Mouse (Mus musculus) megakaryocyte-erythroid progenitor cell, adult 5-6 weeks (primary cell): Measurements from ENCODE around the gene Cyp51. TPM values are rescaled to one million over a fixed set of nuclear protein-coding genes. Genes with fewer than 3 reads are reported as not detected.
A peak's percentile ranks its signal among the peaks of the same experiment; 100 is the strongest.
"Not testable (repeated sequence)": the region's sequence is repeated elsewhere in the genome, so short reads cannot be mapped to it uniquely, and the experiment has no call there.

Experiments
- ATAC-seq: replicated peaks from 2 replicates; pipeline ENCODE4 v1.8.0; 2016; ENCODE audit warnings: mild to moderate bottlenecking, inconsistent platforms; ENCODE audit not compliant: severe bottlenecking, poor library complexity, low FRiP score, low TSS enrichment
- total RNA-seq, 2 experiments: library from RNA; stranded (forward) in 1 of 2; stranded (reverse) in 1 of 2; fragments of 200-1000, 215-1000 nt in 1 of 2; fragments of >200 nt in 1 of 2; fragmentation: Nextera tagmentation in 1 of 2; gene quantifications; 2 replicates each; pipeline ENCODE4 v1.2.3; 2014 to 2017

Cyp51 gene
- total RNA-seq (2014; fragmentation: Nextera tagmentation) (7.4 and 11.0 TPM in 2 replicates), total RNA-seq (2017) (17.5 and 27.3 TPM in 2 replicates)

DNA sequence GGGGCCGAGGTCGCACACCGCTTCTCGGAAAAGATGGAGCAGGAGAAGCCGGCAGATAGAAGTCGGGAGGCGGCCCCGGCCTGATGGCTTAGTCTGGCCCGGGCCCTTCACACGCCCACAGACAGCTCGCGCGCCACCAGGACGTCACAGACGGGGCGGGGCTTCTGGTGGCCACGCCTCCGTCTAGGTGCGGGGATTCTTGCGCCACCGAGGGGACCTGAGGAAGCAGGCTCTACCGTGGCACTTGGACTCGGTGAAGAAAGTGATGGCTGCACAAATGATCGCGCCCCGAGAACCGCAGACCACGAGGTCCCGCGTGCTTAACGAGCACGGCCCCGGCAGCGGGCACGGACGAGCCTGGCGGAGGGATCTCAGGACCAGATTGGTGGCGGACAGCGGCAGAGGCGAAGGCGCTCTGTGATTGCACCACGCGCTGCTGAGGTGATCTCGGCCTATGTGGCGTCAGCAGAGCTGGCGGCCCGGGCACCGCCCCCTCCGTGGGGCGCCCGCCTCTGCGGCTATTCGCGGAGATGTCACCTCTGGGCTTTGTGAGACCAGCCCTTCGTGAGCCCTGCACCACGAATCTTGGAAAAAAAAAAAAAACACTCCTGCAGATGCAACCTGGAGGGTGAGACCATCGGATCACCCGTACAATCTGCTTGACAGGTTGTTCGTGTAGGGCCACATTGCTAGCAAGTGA lies at the start of gene Cyp51:
Gene Cyp51 (minus strand): TSS at position 406 of the 700 bp plus-strand sequence.
- peak; percentile 98 for ATAC-seq

DNA sequence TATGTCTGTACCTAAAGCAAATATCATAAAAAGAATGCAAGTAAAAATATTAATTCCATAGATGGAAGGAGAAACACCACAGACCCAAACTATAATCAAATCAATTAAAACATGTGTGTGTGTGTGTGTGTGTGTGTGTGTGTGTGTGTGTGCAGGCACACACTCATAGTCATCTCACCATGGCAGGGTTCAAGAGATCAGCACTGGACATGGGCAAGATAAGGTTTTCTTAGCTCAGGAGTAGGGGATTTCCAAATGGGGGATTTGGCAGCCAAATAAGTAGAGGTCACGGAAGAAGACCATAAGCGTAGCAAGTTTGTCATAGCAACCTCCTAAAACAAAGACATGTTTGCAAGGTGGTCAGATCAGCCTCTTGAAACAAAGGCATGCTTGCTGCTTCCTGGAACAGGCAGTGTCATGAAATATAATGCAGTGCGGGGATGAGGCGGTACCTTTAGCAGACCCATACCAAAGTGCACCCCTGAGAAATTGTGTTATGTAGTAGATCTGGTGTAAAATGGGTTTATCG lies 8.1 kb upstream of the Cyp51 start:
- no peak for ATAC-seq

DNA sequence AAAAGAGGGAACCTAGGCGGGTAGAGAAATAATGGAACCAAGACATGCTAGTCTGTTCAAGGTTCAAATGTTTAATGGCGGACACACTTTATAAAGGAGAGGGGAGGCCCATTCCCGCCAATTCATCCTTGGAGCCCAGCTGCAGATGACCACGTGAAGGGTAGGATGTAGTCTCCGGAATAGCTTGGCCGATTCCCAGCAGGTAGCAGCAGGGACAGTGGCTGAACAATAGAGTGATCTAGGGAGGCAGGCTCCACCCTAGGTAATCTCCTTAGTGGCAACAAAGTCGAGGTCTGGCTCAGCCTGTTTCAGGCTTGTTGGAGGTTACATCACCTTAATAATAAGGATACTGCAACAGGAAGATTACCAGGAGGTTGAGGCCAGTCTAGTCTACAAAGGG lies 2.5 kb upstream of the Cyp51 start:
- not testable (repeated sequence) for ATAC-seq

DNA sequence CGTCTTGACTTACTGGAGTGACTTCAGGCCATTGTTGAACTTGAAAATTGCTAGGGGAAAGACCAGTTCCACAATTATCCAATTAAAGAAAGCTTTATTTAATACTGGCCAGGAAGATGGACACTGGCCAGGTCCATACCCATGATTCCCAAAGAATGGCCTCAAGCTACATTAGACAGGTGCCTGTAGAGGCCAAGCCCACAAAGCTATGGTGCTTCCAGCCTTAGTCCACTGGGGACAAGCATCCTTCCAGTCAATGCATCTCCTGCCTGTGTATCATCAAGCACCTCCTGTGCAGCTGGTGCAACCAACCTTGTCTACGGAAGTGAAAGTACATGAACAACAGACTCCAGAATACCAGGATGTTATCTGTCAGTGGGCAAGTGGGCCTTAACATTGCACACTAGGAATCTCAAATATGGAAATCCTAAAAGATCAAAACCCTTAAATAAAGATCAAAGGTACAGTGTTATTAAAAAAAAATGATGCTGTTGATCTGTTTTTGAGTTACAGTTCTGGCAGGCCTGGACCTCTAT lies 1.2 kb upstream of the Cyp51 start:
- no peak for ATAC-seq

DNA sequence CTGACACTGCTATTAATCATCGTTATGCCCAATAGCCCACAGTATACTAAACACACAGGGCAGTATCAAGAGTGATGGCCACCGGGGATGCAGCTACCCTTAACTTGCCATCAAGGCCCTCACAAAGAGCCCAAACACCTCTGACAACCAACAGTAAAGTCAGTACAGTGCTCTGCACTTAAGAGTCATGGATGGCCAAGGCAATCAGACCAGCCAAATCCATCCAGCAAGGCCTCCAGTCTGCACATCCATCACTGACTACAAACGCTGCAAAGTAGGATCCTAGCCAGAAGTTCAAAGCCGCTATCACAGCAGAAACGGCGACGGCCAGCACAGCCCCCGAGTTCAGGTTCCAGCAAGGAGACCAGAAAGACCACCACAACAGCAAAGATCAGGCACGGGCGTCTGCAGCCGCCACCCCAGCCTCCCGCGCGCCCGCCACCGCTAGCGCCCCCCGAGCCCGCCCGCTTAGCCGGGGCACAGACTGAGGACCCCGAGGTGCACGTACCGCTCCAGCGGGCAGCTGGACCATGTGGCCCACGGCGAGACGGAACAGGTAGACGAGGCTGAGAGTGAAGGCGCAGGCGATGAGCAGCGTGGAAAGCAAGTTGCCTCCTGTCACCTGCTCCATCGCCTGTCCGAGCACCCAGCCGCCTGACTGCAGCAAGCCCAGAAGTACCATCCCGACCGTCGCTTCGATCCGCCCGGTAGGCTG lies 763 bp downstream of the Cyp51 start:
- ATAC-seq: peak; percentile 22; the same call in 1 of the 2 replicates

DNA sequence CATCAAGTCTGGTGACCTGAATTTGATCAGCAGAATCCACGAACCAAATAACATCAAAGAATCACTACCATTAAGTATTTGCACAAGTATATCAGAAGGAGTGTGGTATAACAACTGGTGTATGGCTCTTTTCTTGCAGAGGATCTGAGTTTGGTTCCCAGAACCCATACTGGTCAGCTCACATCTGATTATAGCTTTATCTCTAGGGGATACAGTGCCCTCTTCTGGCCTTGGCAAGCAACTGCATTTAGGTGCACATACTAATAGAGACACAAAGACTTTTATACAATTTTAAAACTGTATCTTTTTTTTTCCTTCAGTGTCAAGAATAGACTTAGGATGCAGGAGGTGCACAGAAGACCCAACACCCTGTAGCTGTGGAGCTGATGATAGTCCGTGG lies 2.8 kb downstream of the Cyp51 start:
- ATAC-seq: no peak

DNA sequence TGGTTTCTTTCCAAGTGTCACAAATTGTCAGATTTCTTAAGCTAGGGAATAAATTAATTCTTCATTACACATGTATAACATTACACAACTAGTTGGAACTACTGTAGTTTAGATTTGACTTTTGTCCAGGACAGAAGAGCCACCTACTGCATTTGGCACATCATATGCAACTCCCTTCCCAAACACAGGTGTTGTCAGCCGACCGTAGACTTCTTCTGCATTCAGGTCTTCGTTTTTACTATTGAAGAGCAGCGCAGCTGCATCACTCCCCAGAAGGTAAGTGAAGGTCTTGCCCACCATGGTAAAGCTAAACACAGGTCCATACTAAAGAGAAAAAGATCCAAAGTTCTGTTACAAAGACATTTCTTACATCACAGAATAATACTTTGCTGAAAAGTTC lies 3.5 kb downstream of the Cyp51 start:
- no peak for ATAC-seq

DNA sequence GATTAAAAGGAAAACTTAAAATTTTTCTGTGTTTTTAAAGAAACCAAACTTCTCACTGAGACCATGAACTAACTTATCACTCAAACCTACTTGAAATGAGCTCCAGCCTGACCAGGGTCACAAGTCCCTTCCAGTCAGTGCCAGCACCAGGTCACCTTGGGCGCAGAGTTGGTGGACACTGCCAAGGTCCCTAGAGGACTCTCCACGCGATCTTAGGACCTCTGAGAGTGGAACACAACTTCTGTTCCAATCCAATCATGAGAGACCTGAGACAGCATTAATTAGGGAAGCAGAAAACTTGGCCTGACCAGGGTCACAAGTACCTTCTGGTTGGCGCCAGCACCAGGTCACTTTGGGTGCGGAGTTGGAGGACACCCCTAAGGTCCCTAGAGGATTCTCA lies 10.1 kb downstream of the Cyp51 start:
- no peak for ATAC-seq

DNA sequence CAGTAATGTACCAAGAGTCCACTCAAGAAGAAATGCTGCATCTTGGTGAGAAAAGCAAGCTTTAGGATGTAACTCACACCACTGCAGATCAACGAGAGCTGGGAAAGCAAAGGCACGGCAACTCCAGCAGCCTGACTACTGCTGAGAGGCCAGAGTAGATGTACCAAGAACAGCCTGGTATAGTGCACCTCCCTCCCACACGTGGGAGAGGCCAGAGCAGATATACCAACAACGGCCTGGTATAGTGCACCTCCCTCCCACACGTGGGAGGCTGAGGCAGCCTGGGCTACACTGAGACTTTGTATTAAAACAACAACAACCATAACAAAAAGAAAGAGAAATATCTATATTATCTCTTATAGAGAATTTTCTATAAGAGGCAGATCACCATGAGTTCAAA lies 16.4 kb downstream of the Cyp51 start:
- no peak for ATAC-seq

DNA sequence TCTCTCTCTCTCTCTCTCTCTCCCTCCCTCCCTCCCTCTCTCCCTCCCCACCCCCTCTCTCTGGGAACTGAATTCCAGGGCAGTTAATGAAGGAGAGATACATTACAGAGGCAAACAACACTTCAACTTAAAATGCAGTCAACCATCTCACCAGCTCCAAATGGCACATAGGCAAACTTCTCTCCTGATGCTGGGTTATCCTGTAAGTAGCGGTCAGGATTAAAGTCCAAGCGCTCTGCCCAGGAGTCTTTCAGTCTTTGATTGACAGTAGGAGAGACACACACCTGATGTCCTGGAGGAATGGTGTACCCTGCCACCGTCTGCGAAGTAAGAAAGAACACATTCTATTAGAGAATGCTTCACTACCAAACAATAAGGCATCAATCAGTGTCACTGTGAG lies 18.2 kb downstream of the Cyp51 start:
- no peak for ATAC-seq

DNA sequence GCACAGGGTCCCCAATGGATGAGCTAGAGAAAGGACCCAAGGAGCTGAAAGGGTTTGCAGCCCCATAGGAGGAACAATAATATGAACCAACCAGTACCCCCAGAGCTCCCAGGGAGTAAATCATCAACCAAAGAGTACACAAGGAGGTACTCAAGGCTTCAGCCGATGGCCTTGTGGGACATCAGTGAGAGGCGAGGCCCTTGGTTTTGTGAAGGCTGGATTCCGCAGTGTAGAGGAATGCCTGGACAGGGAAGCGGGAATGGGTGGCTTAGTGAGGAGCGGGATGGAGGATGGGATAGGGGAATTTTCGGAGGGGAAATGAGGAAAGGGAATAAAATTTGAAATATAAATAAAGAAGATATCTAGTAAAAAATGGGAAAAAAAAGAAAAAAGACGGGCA lies 19.6 kb downstream of the Cyp51 start:
- ATAC-seq: no peak

DNA sequence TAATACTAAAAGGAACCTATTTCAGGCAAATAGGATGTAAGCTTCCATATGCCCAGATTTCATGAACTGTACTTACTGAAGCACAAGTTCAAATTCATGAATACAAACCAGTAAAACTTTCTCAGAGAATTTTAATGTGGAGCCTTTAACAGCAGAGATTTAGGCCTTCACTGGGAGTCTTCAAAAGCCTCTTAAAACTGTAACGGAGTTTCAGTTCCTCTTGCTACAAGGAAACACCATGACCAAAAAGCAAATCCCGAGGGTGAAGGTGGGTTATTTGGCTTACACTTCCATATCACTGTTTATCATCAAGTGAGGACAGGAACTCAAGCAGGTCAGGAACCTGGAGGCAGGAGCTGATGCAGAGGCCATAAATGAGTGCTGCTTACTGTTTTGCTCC lies 23.0 kb downstream of the Cyp51 start:
- no peak for ATAC-seq

DNA sequence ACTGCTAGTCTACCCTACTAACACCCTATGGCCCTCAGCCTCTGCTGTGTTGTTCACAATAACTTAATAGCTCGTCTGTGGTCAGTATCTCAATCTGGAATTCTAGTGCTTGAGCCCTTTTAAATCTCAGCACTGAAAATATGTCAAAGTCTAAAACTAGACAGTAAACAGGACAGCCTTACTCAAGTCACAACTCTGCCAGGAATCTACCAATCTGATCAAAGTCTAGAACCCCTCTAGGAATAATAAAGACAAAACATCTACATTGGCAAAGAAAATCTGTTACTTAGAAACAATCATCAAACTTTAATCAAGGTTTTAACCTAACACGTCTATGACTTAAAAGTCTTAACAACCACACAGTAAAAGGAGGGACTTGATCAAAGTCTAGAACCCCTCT lies 23.7 kb downstream of the Cyp51 start:
- ATAC-seq: no peak

DNA sequence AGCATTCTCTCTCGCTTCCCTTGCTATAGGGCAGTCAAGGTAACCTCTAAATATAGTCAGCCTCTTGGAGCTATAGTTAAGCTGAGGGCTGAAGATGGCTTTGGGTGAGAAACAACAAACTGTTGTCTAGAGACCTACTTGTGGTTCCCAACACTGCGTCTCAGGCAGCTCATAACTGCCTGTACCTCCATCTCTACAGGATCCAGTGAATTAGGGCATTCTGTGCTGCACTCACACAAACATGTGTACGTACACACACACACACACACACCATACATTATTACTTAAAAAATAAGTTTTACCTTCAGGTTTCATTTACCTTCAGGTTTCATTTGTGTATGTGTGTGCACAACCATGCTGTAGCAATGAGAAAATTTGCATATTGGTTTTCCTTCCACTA lies 25.5 kb downstream of the Cyp51 start:
- no peak for ATAC-seq

DNA sequence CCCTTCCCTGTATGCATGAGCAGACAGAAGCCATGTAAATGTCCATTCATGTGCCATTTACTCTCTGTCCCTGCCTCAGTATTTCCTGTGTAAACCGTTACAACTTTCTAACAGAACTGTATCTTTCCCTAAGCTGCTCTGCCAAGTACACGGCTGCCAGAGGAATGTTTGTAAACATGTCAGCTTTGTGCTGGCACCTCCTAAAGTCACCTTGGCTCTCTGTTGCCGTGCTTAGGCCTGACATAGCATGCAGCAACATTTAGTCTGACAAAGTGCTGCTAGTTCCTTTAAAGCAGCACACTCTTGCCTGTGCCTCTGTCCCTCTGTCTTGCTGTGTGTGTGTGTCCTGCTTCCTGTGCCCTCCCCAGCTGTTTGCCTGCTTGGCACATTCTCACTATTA lies 37.3 kb downstream of the Cyp51 start:
- ATAC-seq: no peak

DNA sequence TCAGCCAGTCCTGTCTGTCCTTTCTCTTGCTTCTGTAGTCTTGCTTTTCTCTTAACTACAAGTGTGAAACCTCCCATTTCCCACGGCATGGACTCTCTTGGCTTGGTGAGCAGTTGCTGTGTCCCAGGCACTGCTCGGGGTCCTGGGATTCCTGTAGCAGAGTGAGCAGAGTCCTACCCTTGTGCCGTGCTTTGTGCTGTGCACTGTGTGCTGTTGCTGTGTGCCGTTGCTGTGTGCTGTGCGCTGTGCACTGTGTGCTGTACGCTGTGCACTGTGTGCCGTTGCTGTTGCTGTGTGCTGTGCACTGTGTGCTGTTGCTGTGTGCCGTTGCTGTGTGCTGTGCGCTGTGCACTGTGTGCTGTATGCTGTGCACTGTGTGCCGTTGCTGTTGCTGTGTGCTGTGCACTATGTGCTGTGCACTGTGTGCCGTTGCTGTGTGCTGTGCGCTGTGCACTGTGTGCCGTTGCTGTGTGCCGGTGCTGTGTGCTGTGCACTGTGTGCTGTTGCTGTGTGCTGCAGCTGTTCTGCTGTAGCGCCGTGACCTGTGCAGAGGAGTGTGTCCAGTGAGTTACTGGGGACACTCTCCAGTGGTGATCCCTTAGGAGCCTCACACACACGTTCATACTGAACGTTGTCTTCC lies 38.0 kb downstream of the Cyp51 start:
- ATAC-seq: no peak

DNA sequence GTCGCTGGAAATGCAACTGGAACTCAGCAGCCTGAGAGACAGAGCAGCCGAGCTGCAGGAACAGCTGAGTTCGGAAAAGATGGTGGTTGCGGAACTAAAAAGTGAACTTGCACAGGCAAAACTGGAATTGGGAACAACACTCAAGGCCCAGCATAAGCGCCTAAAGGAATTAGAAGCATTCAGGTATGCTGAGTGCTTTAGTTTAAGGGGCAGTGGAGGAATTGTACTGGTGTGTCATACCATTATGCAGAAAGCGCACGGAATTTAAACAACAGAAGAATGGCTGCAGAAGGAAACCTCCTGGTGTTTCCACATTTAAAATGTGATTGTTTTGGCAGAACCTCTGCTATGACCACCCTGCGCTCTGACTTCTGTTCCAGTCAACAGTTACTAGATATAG lies 44.2 kb downstream of the Cyp51 start:
- no peak for ATAC-seq

DNA sequence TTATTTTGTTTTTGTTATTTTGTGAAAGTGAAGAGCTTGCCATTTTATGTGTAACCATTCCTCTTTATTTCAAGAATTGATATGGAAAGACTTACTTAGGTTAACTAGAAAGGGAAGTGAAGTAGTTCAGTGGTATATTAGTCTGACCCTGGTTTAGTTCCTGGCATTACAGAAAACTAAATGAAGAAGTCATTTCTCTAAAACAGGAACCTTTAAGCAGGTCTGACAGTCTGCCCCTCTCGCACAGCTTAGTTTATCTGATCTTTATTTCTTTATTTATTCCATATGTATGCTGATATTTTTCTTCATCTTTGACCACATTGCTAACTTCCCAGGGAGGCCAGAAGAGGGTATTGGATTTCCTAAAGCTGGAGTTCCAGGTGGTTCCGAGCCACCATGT lies 63.6 kb downstream of the Cyp51 start:
- no peak for ATAC-seq

DNA sequence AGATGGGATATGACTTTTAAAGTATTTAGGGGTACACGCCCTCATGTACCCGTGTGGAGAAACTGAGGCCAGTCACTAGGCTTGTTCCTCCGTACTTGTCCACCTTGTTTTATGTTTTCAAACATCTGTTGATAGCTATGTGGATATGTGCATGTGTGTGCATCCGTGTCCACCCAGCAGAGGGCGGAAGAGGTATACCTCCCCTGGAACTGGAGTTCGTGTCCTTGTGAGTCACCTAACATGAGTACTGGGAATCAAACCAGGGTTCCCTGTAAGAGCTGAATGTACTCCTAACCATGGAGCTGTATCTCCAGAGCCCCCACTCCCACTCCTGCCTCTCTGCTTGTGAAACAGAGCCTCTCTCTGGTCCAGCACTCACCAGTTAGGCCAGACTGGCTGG lies 64.2 kb downstream of the Cyp51 start:
- peak; percentile 91 for ATAC-seq

DNA sequence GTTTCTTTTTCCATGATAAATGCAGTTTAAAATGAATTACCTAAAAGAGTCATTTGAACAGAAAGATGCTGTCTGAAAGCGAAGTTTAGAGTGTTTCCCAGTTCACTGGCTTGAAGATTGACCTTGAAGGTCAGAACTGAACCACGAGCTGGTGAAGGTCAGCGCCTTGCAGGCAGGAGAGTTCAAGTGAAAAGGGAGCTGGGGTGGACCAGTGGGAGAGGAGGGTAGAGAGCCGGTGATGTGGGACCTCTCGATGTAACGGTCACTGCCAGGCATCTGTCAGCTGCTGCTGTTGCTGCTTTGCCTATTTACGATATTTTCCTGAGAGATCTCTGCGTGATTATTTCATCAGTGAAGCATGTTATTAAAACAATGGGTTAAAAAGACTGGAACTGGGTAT lies 65.2 kb downstream of the Cyp51 start:
- no peak for ATAC-seq
